Mouse (Mus musculus) cerebellum, adult 9-10 months (tissue): ENCODE data around the gene Olfr1395.
A peak's percentile ranks its signal among the peaks of the same experiment; 100 is the strongest.
"Not testable (repeated sequence)": the region's sequence is repeated elsewhere in the genome, so short reads cannot be mapped to it uniquely, and the experiment has no call there.

Experiments used
- DNase-seq: peaks from one replicate; pipeline ENCODE4 v3.0.0; 2022

The Olfr1395 gene

GRCm38 (mm10) chr11:49176047-49176779 lies 34.1 kb downstream of the Olfr1395 start:
- not testable (repeated sequence) for DNase-seq

DNA sequence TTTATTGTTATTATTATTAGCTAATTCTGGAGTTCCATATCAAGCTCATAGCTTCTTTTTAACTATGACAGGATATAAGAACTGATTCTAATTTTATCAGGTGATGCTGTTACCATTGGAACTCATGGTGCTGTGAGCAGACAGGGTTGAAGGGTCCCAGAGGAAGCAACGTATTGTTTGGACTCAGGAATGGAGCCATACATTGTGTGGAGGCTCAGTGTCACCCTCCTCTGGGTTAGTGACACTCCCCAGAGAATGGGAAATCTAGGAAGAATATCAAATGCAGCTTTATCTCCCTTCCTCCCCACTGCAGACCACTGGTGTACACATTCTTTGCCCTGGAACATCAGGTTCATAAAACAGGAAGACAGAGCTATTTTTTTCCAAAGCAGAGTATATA lies 41.1 kb downstream of the Olfr1395 start:
- DNase-seq, result no peak

GRCm38 (mm10) chr11:49186452-49186851 lies 44.4 kb downstream of the Olfr1395 start:
- DNase-seq, result no peak

DNA sequence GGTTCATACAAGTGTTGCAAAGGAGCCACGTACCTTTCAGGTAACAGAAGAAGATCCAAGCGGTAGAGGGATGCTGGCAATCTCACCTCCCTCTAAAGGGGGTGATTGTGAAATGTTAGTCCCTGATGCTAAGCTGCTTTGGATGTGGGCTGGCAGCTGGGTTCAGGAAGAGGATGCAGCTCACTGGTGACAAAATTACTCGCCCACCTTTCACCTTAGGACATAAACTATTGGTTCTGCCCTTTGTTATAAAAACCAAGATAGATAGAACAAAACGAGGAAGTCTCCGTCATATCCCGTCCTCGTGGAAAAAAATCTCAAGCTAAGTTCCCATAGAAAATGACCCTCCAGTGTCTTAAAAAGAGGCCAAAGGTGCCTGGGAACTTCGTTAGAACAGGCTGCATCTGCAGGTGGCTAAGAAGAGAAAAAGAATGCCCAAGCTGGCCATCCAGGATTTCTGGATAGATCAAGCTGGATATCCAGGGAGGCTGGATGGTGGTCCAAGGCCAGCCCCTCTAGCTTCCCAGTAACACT lies 44.9 kb downstream of the Olfr1395 start, which contains the start of gene Btnl9:
TSS of gene Btnl9 (minus strand) at position 205 of the 534 bp plus-strand sequence.
- no peak for DNase-seq

- no peak for DNase-seq
Observed at GRCm38 (mm10) chr11:49187701-49188100, 45.6 kb downstream of the Olfr1395 start.

GRCm38 (mm10) chr11:49189737-49190136 lies 47.7 kb downstream of the Olfr1395 start:
- DNase-seq, result peak; percentile 66

DNA sequence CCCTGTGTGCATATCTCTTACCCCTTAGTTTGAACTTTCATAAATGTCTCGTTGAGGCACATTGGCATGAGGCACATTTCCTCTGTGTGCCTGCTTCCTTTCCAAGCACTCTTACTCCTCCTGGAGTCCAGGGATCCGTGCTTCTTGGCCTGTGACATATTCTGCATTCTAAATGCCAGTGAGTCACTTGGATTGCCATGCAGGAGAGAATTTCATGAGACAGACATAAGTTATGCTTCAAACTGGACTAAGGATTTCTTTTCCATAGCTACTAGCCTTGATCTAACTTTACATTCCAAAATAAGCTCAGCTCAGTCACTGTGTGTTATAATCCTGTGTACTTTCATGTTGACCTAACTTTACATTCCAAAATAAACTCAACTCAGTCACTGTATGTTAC lies 49.0 kb downstream of the Olfr1395 start:
- DNase-seq, result no peak

- not testable (repeated sequence) for DNase-seq
Observed at GRCm38 (mm10) chr11:49194771-49195170, 52.7 kb downstream of the Olfr1395 start.

DNA sequence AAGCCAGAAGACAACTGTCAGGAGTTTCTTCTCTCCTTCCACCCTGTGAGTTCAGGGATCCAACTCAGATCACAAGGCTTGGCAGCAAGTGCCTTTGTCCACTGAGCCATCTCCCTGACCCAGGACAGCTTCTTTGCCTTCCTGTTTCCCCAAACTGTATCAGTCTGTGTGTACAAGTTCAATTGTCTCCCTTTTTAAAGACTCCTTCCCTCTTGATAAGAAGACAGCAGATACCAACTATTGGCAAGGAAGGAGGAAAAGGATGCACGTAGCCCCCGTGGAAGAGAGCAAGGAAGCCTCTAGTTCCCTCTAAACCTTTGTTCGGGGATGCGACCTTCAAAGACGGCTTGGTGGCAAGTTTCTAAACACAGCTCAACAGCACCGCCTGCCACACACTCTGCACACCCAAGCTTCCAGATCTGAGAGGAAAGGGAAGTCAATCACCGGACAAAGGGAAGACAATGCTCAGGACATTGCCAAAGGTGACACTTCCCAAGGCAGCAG lies 53.8 kb downstream of the Olfr1395 start:
- no peak for DNase-seq
